Mouse (Mus musculus): ENCODE measurements around the gene Ifitm5. TPM values are rescaled to one million over a fixed set of nuclear protein-coding genes. Genes with fewer than 3 reads are reported as not detected.

The Ifitm5 gene
- total RNA-seq, 2 experiments from 2014 or later = not detected

GRCm38 (mm10) chr7:140903212-140903611 is 46.9 kb downstream of the Ifitm5 start:
- peak; percentile 78 for DNase-seq (ENCODE audit: low spot score in 2 of 2)

GRCm38 (mm10) chr7:140902036-140902875 is 47.8 kb downstream of the Ifitm5 start:
- DNase-seq (ENCODE audit: low spot score in 2 of 2) = no peak

- no peak for DNase-seq (ENCODE audit: low spot score in 2 of 2)
Measured at GRCm38 (mm10) chr7:140900220-140900619, 49.9 kb downstream of the Ifitm5 start, which contains the start of gene Cox8b. TSS of gene Cox8b (minus strand) at chr7:140900446.

- DNase-seq (ENCODE audit: low spot score in 2 of 2) = no peak
Measured at GRCm38 (mm10) chr7:140899121-140899520, 51.0 kb downstream of the Ifitm5 start.

Other genes starting within 250 kb of the Ifitm5 start
- gene Cyp2e1, start 186.6 kb downstream of the Ifitm5 start, total RNA-seq (2021) = not detected
- gene Syce1, start 162.4 kb downstream of the Ifitm5 start, total RNA-seq (2021) = not detected
- 10 to 100 TPM in 1 of 2 experiments, 1 to 10 TPM in 1; 8.0 to 11.2 TPM for gene Zfp941, start 128.1 kb downstream of the Ifitm5 start, total RNA-seq (2021)
- 1 to 10 TPM in 1 of 2 experiments, not detected in 1; 1.0 TPM for gene Urah, start 115.3 kb downstream of the Ifitm5 start, total RNA-seq (2021)
- not detected for gene Scgb1c1, start 104.7 kb downstream of the Ifitm5 start, total RNA-seq (2021)
- gene Odf3, start 102.5 kb downstream of the Ifitm5 start, total RNA-seq (2021) = not detected
- 1 to 10 TPM in 1 of 2 experiments, not detected in 1; 1.6 TPM for gene Gm45785, start 94.0 kb downstream of the Ifitm5 start, total RNA-seq (2021)
- gene Ric8a, start 93.3 kb downstream of the Ifitm5 start, total RNA-seq (2021) = 10 to 100 TPM; 88.2 to 90.6 TPM
- 10 to 100 TPM; 28.4 to 29.5 TPM for gene Bet1l, start 92.7 kb downstream of the Ifitm5 start, total RNA-seq (2021)
- 100 to 1,000 TPM; 131 to 135 TPM for gene Psmd13, start 68.3 kb downstream of the Ifitm5 start, total RNA-seq (2021)
- gene Sirt3, start 68.0 kb downstream of the Ifitm5 start, total RNA-seq (2021) = 10 to 100 TPM; 60.2 to 65.6 TPM
- 1 to 10 TPM; 1.4 to 1.5 TPM for gene Cox8b, start 49.8 kb downstream of the Ifitm5 start, total RNA-seq (2021)
- gene Nlrp6, start 29.4 kb downstream of the Ifitm5 start, total RNA-seq (2021) = under 1 TPM; 0.35 to 0.55 TPM
- gene Pgghg, start 8.9 kb downstream of the Ifitm5 start, total RNA-seq (2021) = 1 to 10 TPM; 4.1 to 5.1 TPM
- not detected for gene Gm45717, start 5.6 kb upstream of the Ifitm5 start, total RNA-seq (2021)
- gene Ifitm2, start 5.7 kb upstream of the Ifitm5 start, total RNA-seq (2021) = 10 to 100 TPM; 15.1 to 20.8 TPM
- gene Ifitm1, start 16.9 kb upstream of the Ifitm5 start, total RNA-seq (2021) = 1 to 10 TPM; 3.3 to 6.3 TPM
- gene Ifitm3, start 60.5 kb upstream of the Ifitm5 start, total RNA-seq (2021) = 10 to 100 TPM in 1 of 2 experiments, 1 to 10 TPM in 1; 6.9 to 13.0 TPM
- not detected for gene Ifitm6, start 67.6 kb upstream of the Ifitm5 start, total RNA-seq (2021)
- gene Gm17387, start 78.8 kb upstream of the Ifitm5 start, total RNA-seq (2021) = not detected
- gene B4galnt4, start 110.8 kb upstream of the Ifitm5 start, total RNA-seq (2021) = 10 to 100 TPM; 90.0 to 97.9 TPM
- gene Pkp3, start 127.9 kb upstream of the Ifitm5 start, total RNA-seq (2021) = not detected
- 1 to 10 TPM; 2.3 to 3.0 TPM for gene Sigirr, start 150.3 kb upstream of the Ifitm5 start, total RNA-seq (2021)
- gene Ano9, start 167.5 kb upstream of the Ifitm5 start, total RNA-seq (2021) = not detected
- 10 to 100 TPM; 67.8 to 71.3 TPM for gene Ptdss2, start 172.1 kb upstream of the Ifitm5 start, total RNA-seq (2021)
- 10 to 100 TPM; 26.8 to 34.3 TPM for gene Rnh1, start 222.6 kb upstream of the Ifitm5 start, total RNA-seq (2021)
- gene Hras, start 243.7 kb upstream of the Ifitm5 start, total RNA-seq (2021) = 100 to 1,000 TPM; 204 to 208 TPM
- 1 to 10 TPM; 4.9 to 6.7 TPM for gene Lrrc56, start 243.9 kb upstream of the Ifitm5 start, total RNA-seq (2021)